Mouse (Mus musculus) granulocyte monocyte progenitor cell, adult 5-6 weeks (primary cell): Measurements from ENCODE around the gene Gm6882. TPM values are rescaled to one million over a fixed set of nuclear protein-coding genes. Genes with fewer than 3 reads are reported as not detected.
"Not testable (repeated sequence)": the region's sequence is repeated elsewhere in the genome, so short reads cannot be mapped to it uniquely, and the experiment has no call there.

Experiments used
- ATAC-seq: replicated peaks from 2 replicates; pipeline ENCODE4 v1.8.0; 2016; ENCODE audit warnings: mild to moderate bottlenecking, moderate TSS enrichment, inconsistent platforms; ENCODE audit not compliant: poor library complexity, severe bottlenecking
- total RNA-seq, 2 experiments: library from RNA; stranded (forward) in 1 of 2; stranded (reverse) in 1 of 2; fragments of 200-712, 200-1000 nt in 1 of 2; fragments of >200 nt in 1 of 2; fragmentation: Nextera tagmentation in 1 of 2; gene quantifications; 2 replicates each; pipeline ENCODE4 v1.2.3; 2014 to 2017

Gm6882 gene
- not detected in 2 replicates for total RNA-seq (2014; fragmentation: Nextera tagmentation)
- total RNA-seq (2017) = not detected in 2 replicates

GRCm38 (mm10) chr7:21432645-21433044 is at the start of gene Gm6882:
Gene Gm6882 (minus strand): TSS chr7:21432745.
- ATAC-seq = not testable (repeated sequence)

Other genes starting within 250 kb of the Gm6882 start
- gene Gm5157, start 242.3 kb downstream of the Gm6882 start, total RNA-seq (2014; fragmentation: Nextera tagmentation) = not detected in 2 replicates
- gene Gm5157, start 242.3 kb downstream of the Gm6882 start, total RNA-seq (2017) = not detected in 2 replicates
- not detected in 2 replicates for gene Vmn1r124, start 172.1 kb downstream of the Gm6882 start, total RNA-seq (2014; fragmentation: Nextera tagmentation)
- not detected in 2 replicates for gene Vmn1r124, start 172.1 kb downstream of the Gm6882 start, total RNA-seq (2017)
- not detected in 2 replicates for gene Vmn1r125, start 160.6 kb downstream of the Gm6882 start, total RNA-seq (2014; fragmentation: Nextera tagmentation)
- gene Vmn1r125, start 160.6 kb downstream of the Gm6882 start, total RNA-seq (2017) = not detected in 2 replicates
- gene Vmn1r126, start 131.3 kb downstream of the Gm6882 start, total RNA-seq (2014; fragmentation: Nextera tagmentation) = not detected in 2 replicates
- gene Vmn1r126, start 131.3 kb downstream of the Gm6882 start, total RNA-seq (2017) = not detected in 2 replicates
- gene Vmn1r127, start 112.9 kb downstream of the Gm6882 start, total RNA-seq (2014; fragmentation: Nextera tagmentation) = not detected in 2 replicates
- not detected in 2 replicates for gene Vmn1r127, start 112.9 kb downstream of the Gm6882 start, total RNA-seq (2017)
- not detected in 2 replicates for gene Vmn1r128, start 83.4 kb downstream of the Gm6882 start, total RNA-seq (2014; fragmentation: Nextera tagmentation)
- gene Vmn1r128, start 83.4 kb downstream of the Gm6882 start, total RNA-seq (2017) = not detected in 2 replicates
- gene Vmn1r129, start 71.5 kb downstream of the Gm6882 start, total RNA-seq (2014; fragmentation: Nextera tagmentation) = not detected in 2 replicates
- not detected in 2 replicates for gene Vmn1r129, start 71.5 kb downstream of the Gm6882 start, total RNA-seq (2017)
- not detected in 2 replicates for gene Vmn1r130, start 79.0 kb upstream of the Gm6882 start, total RNA-seq (2014; fragmentation: Nextera tagmentation)
- gene Vmn1r130, start 79.0 kb upstream of the Gm6882 start, total RNA-seq (2017) = not detected in 2 replicates
- gene Vmn1r131, start 113.3 kb upstream of the Gm6882 start, total RNA-seq (2014; fragmentation: Nextera tagmentation) = not detected in 2 replicates
- gene Vmn1r131, start 113.3 kb upstream of the Gm6882 start, total RNA-seq (2017) = not detected in 2 replicates
- gene Vmn1r132, start 181.3 kb upstream of the Gm6882 start, total RNA-seq (2014; fragmentation: Nextera tagmentation) = not detected in 2 replicates
- gene Vmn1r132, start 181.3 kb upstream of the Gm6882 start, total RNA-seq (2017) = not detected in 2 replicates